Mouse (Mus musculus): ENCODE results near the gene Nodal. TPM values are rescaled to one million over a fixed set of nuclear protein-coding genes. Genes with fewer than 3 reads are reported as not detected.

The Nodal gene
- polyA plus RNA-seq (2014; fragmentation: Illumina TruSeq; extraction: RNeasy Lipid Tissue Mini Kit (QIAGEN cat#74804); ENCODE audit: low replicate concordance): not detected

GRCm38 (mm10) chr10:61417672-61418071, at the start of gene Nodal:
Gene Nodal, plus strand, starts transcription at chr10:61417972.

GRCm38 (mm10) chr10:61383021-61383714, 34.6 kb upstream of the Nodal start, which contains the start of gene Pald1:
Gene Pald1, minus strand, starts transcription at chr10:61383530.

GRCm38 (mm10) chr10:61452645-61453044, 34.9 kb downstream of the Nodal start, which contains the start of gene Eif4ebp2:
Gene Eif4ebp2, minus strand, starts transcription at chr10:61452661.

Other genes with a start within 250 kb of the Nodal start
- not detected for gene Tbata, start 246.0 kb upstream of the Nodal start, polyA plus RNA-seq (2014; fragmentation: Illumina TruSeq; extraction: RNeasy Lipid Tissue Mini Kit (QIAGEN cat#74804); ENCODE audit: low replicate concordance)
- gene Adamts14, start 144.5 kb upstream of the Nodal start, polyA plus RNA-seq (2014; fragmentation: Illumina TruSeq; extraction: RNeasy Lipid Tissue Mini Kit (QIAGEN cat#74804); ENCODE audit: low replicate concordance): not detected
- 0.37 TPM for gene Prf1, start 120.1 kb upstream of the Nodal start, polyA plus RNA-seq (2014; fragmentation: Illumina TruSeq; extraction: RNeasy Lipid Tissue Mini Kit (QIAGEN cat#74804); ENCODE audit: low replicate concordance)
- gene Pald1, start 34.4 kb upstream of the Nodal start, polyA plus RNA-seq (2014; fragmentation: Illumina TruSeq; extraction: RNeasy Lipid Tissue Mini Kit (QIAGEN cat#74804); ENCODE audit: low replicate concordance): 0.11 TPM
- 21.3 TPM for gene Eif4ebp2, start 34.7 kb downstream of the Nodal start, polyA plus RNA-seq (2014; fragmentation: Illumina TruSeq; extraction: RNeasy Lipid Tissue Mini Kit (QIAGEN cat#74804); ENCODE audit: low replicate concordance)
- 2.0 TPM for gene Lrrc20, start 57.8 kb downstream of the Nodal start, polyA plus RNA-seq (2014; fragmentation: Illumina TruSeq; extraction: RNeasy Lipid Tissue Mini Kit (QIAGEN cat#74804); ENCODE audit: low replicate concordance)
- gene Npffr1, start 177.5 kb downstream of the Nodal start, polyA plus RNA-seq (2014; fragmentation: Illumina TruSeq; extraction: RNeasy Lipid Tissue Mini Kit (QIAGEN cat#74804); ENCODE audit: low replicate concordance): not detected
- gene Ppa1, start 230.6 kb downstream of the Nodal start, polyA plus RNA-seq (2014; fragmentation: Illumina TruSeq; extraction: RNeasy Lipid Tissue Mini Kit (QIAGEN cat#74804); ENCODE audit: low replicate concordance): 839 TPM

Data from small intestine, adult 10 weeks (tissue).